Mouse (Mus musculus): ENCODE measurements around the gene Tfdp1. TPM values are rescaled to one million over a fixed set of nuclear protein-coding genes. Genes with fewer than 3 reads are reported as not detected.
A peak's percentile ranks its signal among the peaks of the same experiment; 100 is the strongest.

Gene Tfdp1
- total and polyA plus RNA-seq, 3 experiments, result 143 to 331 (median 256) TPM

GRCm38 (mm10) chr8:13412891-13413558, 74.5 kb downstream of the Tfdp1 start (continued):
- TF ChIP-seq USF1 (IDR thresholded peaks at IDR 0.05; ENCODE audit: low read depth, low read length), result no peak
- no peak for TF ChIP-seq POLR2AphosphoS2 (IDR thresholded peaks at IDR 0.05; ENCODE audit: low read length)
- TF ChIP-seq BHLHE40 (IDR thresholded peaks at IDR 0.05; ENCODE audit: borderline replicate concordance, low read depth, low read length), result no peak
- TF ChIP-seq ZC3H11A (IDR thresholded peaks at IDR 0.05; ENCODE audit: low read depth, low read length), result peak; percentile 63
- TF ChIP-seq EP300 (IDR thresholded peaks at IDR 0.05; ENCODE audit: low read depth in 1 of 2, low read length in 2 of 2), result no peak
- TF ChIP-seq POLR2A (IDR thresholded peaks at IDR 0.05; ENCODE audit: control insufficient read depth in 1 of 2, insufficient read depth in 1 of 2, low read depth in 1 of 2, low read length in 2 of 2, poor library complexity in 1 of 2), result no peak

DNA sequence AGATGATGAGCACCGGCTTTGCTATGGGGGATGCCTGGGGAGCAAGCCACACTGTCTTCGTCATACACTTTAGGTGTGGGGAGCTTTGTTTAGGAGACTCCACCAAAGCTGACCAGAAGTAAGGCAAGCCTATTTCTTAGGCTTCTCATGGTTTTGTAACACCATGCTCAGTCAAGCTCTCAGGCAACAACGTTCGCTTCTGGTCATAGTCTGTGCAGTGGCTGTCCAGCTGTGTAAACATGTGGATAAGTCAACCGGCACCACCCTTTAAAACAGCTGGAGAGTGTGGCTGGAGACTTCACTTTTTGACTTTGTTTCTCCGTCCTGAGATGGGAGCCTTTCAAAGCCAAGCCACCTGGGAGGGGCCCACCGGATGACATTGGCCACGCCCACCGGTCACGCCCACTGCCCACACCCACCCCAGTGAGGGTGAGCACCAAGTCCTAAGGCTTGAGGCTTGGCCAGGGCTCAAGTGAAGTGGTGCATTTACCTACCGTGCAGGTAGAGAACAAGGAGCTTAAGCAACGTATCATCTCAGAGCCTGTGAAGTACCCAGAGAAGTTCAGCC, 75.4 kb downstream of the Tfdp1 start:
- no peaks in the 10 kb centered on the region for H3K79me2 ChIP-seq (ENCODE audit: control insufficient read depth, insufficient read depth, low read length, poor library complexity)
- no peaks in the 10 kb centered on the region for H3K4me1 ChIP-seq (ENCODE audit: control insufficient read depth in 1 of 2, insufficient read depth in 2 of 2, low read length in 2 of 2)
- no peak overlapping the region for H3K27ac ChIP-seq (ENCODE audit: control insufficient read depth, low read depth, low read length)
- no peak overlapping the region for H3K9ac ChIP-seq (ENCODE audit: control insufficient read depth, low read depth, low read length, poor library complexity, severe bottlenecking)
- DNase-seq (ENCODE audit: low read depth, low spot score), result no peak
- H3K9me3 ChIP-seq (replicated peaks; ENCODE audit: insufficient read depth, low read length), result no peaks in the 10 kb centered on the region
- H3K36me3 ChIP-seq (ENCODE audit: control insufficient read depth in 1 of 2, insufficient read depth in 2 of 2, low read length in 2 of 2), result no peaks in the 10 kb centered on the region
- H3K4me3 ChIP-seq (ENCODE audit: control insufficient read depth in 1 of 2, insufficient read depth in 1 of 2, low read depth in 2 of 2, low read length in 2 of 2), result no peak overlapping the region
- TF ChIP-seq TAL1 (IDR thresholded peaks at IDR 0.05; ENCODE audit: low read length) (no peak), MYB (IDR thresholded peaks at IDR 0.05; ENCODE audit: low read depth, low read length) (no peak), GATA1 (IDR thresholded peaks at IDR 0.05; ENCODE audit: low read depth, low read length) (no peak), UBTF (IDR thresholded peaks at IDR 0.05; ENCODE audit: borderline replicate concordance, insufficient read depth, low read depth, low read length) (no peak), RAD21 (IDR thresholded peaks at IDR 0.05; ENCODE audit: low read depth, low read length) (no peak), ZC3H11A (IDR thresholded peaks at IDR 0.05; ENCODE audit: low read depth, low read length) (no peak), USF2 (IDR thresholded peaks at IDR 0.05; ENCODE audit: borderline replicate concordance in 1 of 2, insufficient read depth in 1 of 2, low read depth in 1 of 2, low read length in 2 of 2) (no peak), MYC (IDR thresholded peaks at IDR 0.05; ENCODE audit: low read depth, low read length) (no peak), E2F4 (IDR thresholded peaks at IDR 0.05; ENCODE audit: borderline replicate concordance, low read depth, low read length) (no peak)
- peaks cover 4 to 5% of the 10 kb centered on the region in 2 experiments; a peak in 3 of 4 replicates for H3K27me3 ChIP-seq (ENCODE audit: control insufficient read depth in 1 of 2, insufficient read depth in 2 of 2, low read length in 2 of 2)

- Histone ChIP-seq H3K79me2 (ENCODE audit: control insufficient read depth, insufficient read depth, low read length, poor library complexity) (no peaks in the 10 kb centered on the region), H3K9me3 (replicated peaks; ENCODE audit: insufficient read depth, low read length) (no peaks in the 10 kb centered on the region), H3K4me1 (ENCODE audit: control insufficient read depth in 1 of 2, insufficient read depth in 2 of 2, low read length in 2 of 2) (no peaks in the 10 kb centered on the region), H3K27ac (ENCODE audit: control insufficient read depth, low read depth, low read length) (no peak overlapping the region), H3K27me3 (ENCODE audit: control insufficient read depth in 1 of 2, insufficient read depth in 2 of 2, low read length in 2 of 2) (peaks cover 4 to 5% of the 10 kb centered on the region in 2 experiments), H3K9ac (ENCODE audit: control insufficient read depth, low read depth, low read length, poor library complexity, severe bottlenecking) (no peak overlapping the region), H3K36me3 (ENCODE audit: control insufficient read depth in 1 of 2, insufficient read depth in 2 of 2, low read length in 2 of 2) (no peaks in the 10 kb centered on the region), H3K4me3 (ENCODE audit: control insufficient read depth in 1 of 2, insufficient read depth in 1 of 2, low read depth in 2 of 2, low read length in 2 of 2) (no peak overlapping the region)
- no peak for DNase-seq (ENCODE audit: low read depth, low spot score)
- no peak for TF ChIP-seq SMC3 (IDR thresholded peaks at IDR 0.05; ENCODE audit: low read depth, low read length)
- TF ChIP-seq GATA1 (IDR thresholded peaks at IDR 0.05; ENCODE audit: low read depth, low read length), result no peak
- no peak for TF ChIP-seq USF2 (IDR thresholded peaks at IDR 0.05; ENCODE audit: borderline replicate concordance in 1 of 2, insufficient read depth in 1 of 2, low read depth in 1 of 2, low read length in 2 of 2)
- no peak for TF ChIP-seq KAT2A (conservative IDR thresholded peaks at IDR 0.05; ENCODE audit: low read depth, low read length)
- TF ChIP-seq TAL1 (IDR thresholded peaks at IDR 0.05; ENCODE audit: low read length), result no peak
- TF ChIP-seq TBP (IDR thresholded peaks at IDR 0.05; ENCODE audit: low read depth, low read length), result no peak
- TF ChIP-seq CHD2 (IDR thresholded peaks at IDR 0.05; ENCODE audit: low read length), result no peak
- no peak for TF ChIP-seq MAX (IDR thresholded peaks at IDR 0.05; ENCODE audit: low read length)
- no peak for TF ChIP-seq MXI1 (IDR thresholded peaks at IDR 0.05; ENCODE audit: low read depth, low read length)
- TF ChIP-seq RCOR1 (IDR thresholded peaks at IDR 0.05; ENCODE audit: low read depth, low read length), result no peak
- TF ChIP-seq BHLHE40 (IDR thresholded peaks at IDR 0.05; ENCODE audit: borderline replicate concordance, low read depth, low read length), result no peak
- TF ChIP-seq CHD1 (IDR thresholded peaks at IDR 0.05; ENCODE audit: low read depth, low read length), result no peak
- TF ChIP-seq ELF1 (IDR thresholded peaks at IDR 0.05; ENCODE audit: low read depth, low read length), result no peak
Observed at GRCm38 (mm10) chr8:13415879-13416278, 77.3 kb downstream of the Tfdp1 start.
